Mouse (Mus musculus) inflammation-experienced regulatory T-cells (primary cell): ENCODE results near the gene Lingo4. TPM values are rescaled to one million over a fixed set of nuclear protein-coding genes. Genes with fewer than 3 reads are reported as not detected.

Source experiments
- polyA plus RNA-seq, 2 experiments: library from polyadenylated mRNA; unstranded; fragments of 100-300 nt; shearing (Covaris generic); gene quantifications; one replicate each; pipeline ENCODE4 v1.2.1; 2017

Lingo4 gene
- under 1 TPM; 0.40 to 0.45 TPM for polyA plus RNA-seq

GRCm38 (mm10) chr3:94398217-94398616, at the start of gene Lingo4:
Gene Lingo4 (plus strand): TSS chr3:94398517.

DNA sequence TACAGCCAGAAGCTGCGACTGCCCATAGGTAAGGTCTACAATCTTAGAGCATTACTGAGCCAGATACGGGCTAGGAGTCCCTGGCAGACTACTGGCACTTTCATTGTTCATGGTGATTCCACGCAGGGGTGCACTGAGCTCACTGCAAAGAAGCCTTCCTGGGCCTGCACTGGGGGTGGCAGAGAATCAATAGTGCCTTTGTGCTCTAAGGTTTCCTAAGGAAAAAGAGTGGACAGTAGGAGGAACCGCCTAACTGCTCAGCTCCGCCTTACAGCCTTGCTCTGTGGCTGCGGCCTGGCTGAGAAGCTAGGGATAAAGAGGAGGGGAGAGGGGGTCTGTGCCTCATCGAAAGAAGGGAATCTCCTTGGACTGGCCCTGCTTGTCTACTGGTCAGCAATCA, 36.2 kb upstream of the Lingo4 start, which contains the start of gene C2cd4d:
Gene C2cd4d, plus strand, starts transcription at position 301 of the 400 bp plus-strand sequence.

DNA sequence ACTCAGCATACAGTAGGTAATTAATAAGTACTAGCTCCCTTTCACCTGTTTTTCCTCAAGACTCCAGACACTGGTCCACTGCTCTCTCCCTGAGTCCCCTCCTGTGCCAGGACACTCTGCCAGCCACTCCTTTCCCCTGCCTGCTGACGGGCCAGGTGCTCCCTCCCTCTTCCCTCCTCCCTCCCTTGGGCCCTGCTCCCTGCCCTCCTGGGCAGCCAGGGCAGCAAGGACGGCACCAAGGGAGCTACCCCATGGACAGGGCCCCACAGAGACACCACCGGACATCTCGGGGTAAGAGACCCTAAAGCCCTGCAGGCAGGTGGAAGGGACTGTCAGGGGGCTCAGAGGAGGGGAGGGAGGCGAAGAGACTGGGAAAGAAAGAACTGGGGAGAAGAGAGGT, 25.7 kb upstream of the Lingo4 start, which contains the start of gene Rorc:
Gene Rorc, plus strand, starts transcription at position 154 of the 400 bp plus-strand sequence.

DNA sequence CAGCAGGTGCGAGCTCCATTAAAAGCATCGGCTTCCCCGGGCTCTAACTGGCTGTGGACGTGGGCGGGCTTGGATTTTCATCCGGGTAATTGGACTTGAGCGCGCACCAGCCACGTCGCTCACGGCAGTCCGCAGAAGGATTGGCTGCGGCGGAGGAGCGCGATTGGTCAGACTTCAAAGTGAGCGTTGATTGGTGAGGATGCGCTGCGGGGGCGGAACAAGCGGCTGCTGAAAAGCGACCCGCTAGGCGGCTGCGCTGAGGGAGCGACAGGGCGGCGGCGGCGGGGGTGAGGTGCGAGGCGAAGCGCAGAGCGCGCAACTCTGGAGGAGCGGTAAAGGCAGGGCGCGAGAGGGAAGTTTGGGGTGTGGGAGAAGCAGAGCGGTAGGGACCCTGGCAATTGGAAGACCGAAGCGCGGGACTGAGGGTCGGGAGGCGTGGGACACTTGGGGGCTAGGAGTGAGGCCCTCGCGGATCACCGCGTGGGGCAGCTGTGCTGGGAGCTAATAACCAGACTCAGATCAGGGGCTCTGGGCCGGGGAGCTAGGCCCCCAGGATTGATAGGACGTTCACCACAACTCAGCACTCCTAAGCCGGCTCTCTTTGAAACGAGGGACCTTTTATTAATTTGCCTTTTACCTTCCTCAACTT, 14.8 kb downstream of the Lingo4 start, which contains the start of gene Tdrkh:
Gene Tdrkh, plus strand, starts transcription at position 243 of the 649 bp plus-strand sequence.

GRCm38 (mm10) chr3:94442951-94443596, 44.8 kb downstream of the Lingo4 start, which contains the start of gene Mrpl9:
Gene Mrpl9 (plus strand): TSS chr3:94443318.

GRCm38 (mm10) chr3:94443597-94443964, 45.3 kb downstream of the Lingo4 start, which contains the start of gene Oaz3:
Gene Oaz3 (minus strand): TSS chr3:94443915.

Other genes starting within 250 kb of the Lingo4 start
- gene Gm10696, start 220.3 kb upstream of the Lingo4 start, polyA plus RNA-seq: under 1 TPM in 1 of 2 experiments, not detected in 1; 0.75 TPM
- not detected for gene Gm5286, start 201.8 kb upstream of the Lingo4 start, polyA plus RNA-seq
- gene Gm4778, start 134.5 kb upstream of the Lingo4 start, polyA plus RNA-seq: not detected
- 1 to 10 TPM; 7.5 to 8.9 TPM for gene Them4, start 88.4 kb upstream of the Lingo4 start, polyA plus RNA-seq
- not detected for gene Them5, start 56.4 kb upstream of the Lingo4 start, polyA plus RNA-seq
- not detected for gene C2cd4d, start 36.1 kb upstream of the Lingo4 start, polyA plus RNA-seq
- 1 to 10 TPM; 1.8 to 4.6 TPM for gene Rorc, start 25.7 kb upstream of the Lingo4 start, polyA plus RNA-seq
- gene Tdrkh, start 14.8 kb downstream of the Lingo4 start, polyA plus RNA-seq: 1 to 10 TPM; 5.4 to 9.4 TPM
- gene Mrpl9, start 44.8 kb downstream of the Lingo4 start, polyA plus RNA-seq: 10 to 100 TPM; 58.1 to 61.6 TPM
- 1 to 10 TPM; 1.6 to 6.3 TPM for gene Oaz3, start 45.4 kb downstream of the Lingo4 start, polyA plus RNA-seq
- 1 to 10 TPM; 1.8 to 6.0 TPM for gene Celf3, start 79.8 kb downstream of the Lingo4 start, polyA plus RNA-seq
- gene Riiad1, start 81.8 kb downstream of the Lingo4 start, polyA plus RNA-seq: 1 to 10 TPM in 1 of 2 experiments, under 1 TPM in 1; 0.47 to 2.2 TPM
- 10 to 100 TPM; 18.4 to 22.1 TPM for gene Snx27, start 184.2 kb downstream of the Lingo4 start, polyA plus RNA-seq
- not detected for gene Gm10972, start 244.6 kb downstream of the Lingo4 start, polyA plus RNA-seq